Mouse (Mus musculus): ENCODE measurements around the gene Gclc. TPM values are rescaled to one million over a fixed set of nuclear protein-coding genes. Genes with fewer than 3 reads are reported as not detected.
A peak's percentile ranks its signal among the peaks of the same experiment; 100 is the strongest.

Gclc gene
- polyA plus RNA-seq, 1 experiment from 2014 or later = 22.3 TPM

DNA sequence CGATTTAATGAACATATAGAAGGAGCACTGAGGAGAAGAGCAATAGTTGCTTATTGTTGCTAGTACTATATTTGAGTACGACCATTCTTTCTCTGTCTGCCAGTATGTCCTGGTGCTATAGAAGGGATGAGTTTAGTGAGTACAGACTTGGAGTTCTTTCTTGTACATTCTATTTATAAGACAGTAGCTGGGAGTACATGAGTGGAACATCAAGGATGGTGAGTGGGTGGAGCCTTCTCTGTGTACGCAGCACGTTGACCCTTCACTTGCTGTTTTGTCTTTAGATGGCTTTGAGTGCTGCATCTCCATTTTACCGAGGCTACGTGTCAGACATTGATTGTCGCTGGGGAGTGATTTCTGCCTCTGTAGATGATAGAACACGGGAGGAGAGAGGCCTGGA lies 31.1 kb downstream of the Gclc start:
- no peaks in the 10 kb centered on the region for H3K4me1 ChIP-seq (ENCODE audit: control insufficient read depth, insufficient read depth, low read length)
- no peak overlapping the region for H3K9ac ChIP-seq (replicated peaks; ENCODE audit: low read depth, low read length)
- no peak overlapping the region for H3K4me3 ChIP-seq (ENCODE audit: low read depth, low read length)
- 91% methylated on average over 8 of the region's 8 CpGs for WGBS
- H3K9me3 ChIP-seq (ENCODE audit: control insufficient read depth, low read length) = no peaks in the 10 kb centered on the region
- ATAC-seq (ENCODE audit: low read depth) = no peak
- no peak overlapping the region for H3K27ac ChIP-seq (ENCODE audit: low read depth, low read length)
- H3K27me3 ChIP-seq (ENCODE audit: control insufficient read depth, insufficient read depth, low read length) = no peaks in the 10 kb centered on the region
- no peak overlapping the region for H3K4me2 ChIP-seq (ENCODE audit: low read depth, low read length)
- H3K36me3 ChIP-seq (ENCODE audit: control insufficient read depth, insufficient read depth, low read length) = peaks cover 41% of the 10 kb centered on the region

DNA sequence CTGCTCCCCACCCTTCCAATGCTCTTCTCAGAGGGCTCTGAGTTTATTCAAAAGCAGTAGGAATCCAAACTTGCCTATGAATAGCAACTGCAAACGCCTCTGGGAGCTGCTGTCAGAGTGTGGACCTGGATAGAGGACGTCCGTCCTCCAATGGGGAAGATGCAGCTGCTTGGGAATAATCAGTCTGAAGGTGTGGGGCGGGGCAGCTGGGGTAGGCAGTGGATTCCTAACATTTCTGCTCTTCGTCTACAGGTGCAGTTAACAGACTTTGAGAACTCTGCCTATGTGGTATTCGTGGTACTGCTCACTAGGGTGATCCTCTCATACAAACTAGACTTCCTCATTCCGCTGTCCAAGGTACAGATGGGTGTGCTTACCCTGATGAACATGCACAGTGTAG lies 33.6 kb downstream of the Gclc start:
- Histone ChIP-seq H3K9me3 (ENCODE audit: control insufficient read depth, low read length) (no peaks in the 10 kb centered on the region), H3K36me3 (ENCODE audit: control insufficient read depth, insufficient read depth, low read length) (peaks cover 41% of the 10 kb centered on the region), H3K27me3 (ENCODE audit: control insufficient read depth, insufficient read depth, low read length) (no peaks in the 10 kb centered on the region), H3K27ac (ENCODE audit: low read depth, low read length) (no peak overlapping the region), H3K4me1 (ENCODE audit: control insufficient read depth, insufficient read depth, low read length) (no peaks in the 10 kb centered on the region), H3K9ac (replicated peaks; ENCODE audit: low read depth, low read length) (no peak overlapping the region), H3K4me2 (ENCODE audit: low read depth, low read length) (no peak overlapping the region), H3K4me3 (ENCODE audit: low read depth, low read length) (no peak overlapping the region)
- no peak for ATAC-seq (ENCODE audit: low read depth)
- WGBS = 93% methylated on average over 7 of the region's 7 CpGs

DNA sequence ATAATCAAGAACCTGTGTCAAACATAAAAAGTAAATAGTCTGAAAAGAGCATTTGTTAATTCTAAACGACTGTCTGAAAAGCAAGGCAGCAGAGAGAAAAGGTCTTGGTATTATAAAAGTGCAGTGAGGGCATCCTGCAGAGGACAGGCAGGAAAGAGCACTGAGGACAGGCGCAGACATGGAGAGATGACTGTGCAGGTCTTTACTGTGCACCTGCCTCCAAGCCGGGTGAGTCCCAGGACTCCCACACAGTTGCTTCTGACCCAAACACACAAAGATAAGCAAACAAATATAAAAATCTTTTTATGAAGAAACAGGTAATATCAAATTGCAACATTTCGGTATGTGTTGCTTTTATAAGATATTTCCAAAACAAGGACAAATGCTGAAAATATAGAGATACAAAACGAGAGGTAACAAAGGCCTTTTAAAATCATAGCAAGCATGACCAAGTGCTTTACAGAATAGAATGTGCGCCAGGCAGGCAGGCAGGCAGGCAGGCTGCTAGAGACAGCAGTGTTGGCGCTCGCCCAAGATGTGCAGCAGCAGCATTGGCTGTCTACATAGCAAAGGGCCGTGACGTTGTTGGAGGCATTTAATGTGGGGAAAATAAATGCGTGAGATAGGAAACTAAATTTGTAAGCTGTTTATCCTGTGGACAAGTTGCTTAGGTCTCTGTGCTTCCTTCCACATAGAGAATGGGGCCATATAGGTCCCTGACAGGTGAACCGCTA lies 35.4 kb downstream of the Gclc start:
- Histone ChIP-seq H3K4me1 (ENCODE audit: control insufficient read depth, insufficient read depth, low read length) (no peaks in the 10 kb centered on the region), H3K4me3 (ENCODE audit: low read depth, low read length) (no peak overlapping the region), H3K36me3 (ENCODE audit: control insufficient read depth, insufficient read depth, low read length) (peaks cover 39% of the 10 kb centered on the region), H3K27ac (ENCODE audit: low read depth, low read length) (peak overlapping the region; percentile 53; the same call in 1 of the 2 replicates), H3K27me3 (ENCODE audit: control insufficient read depth, insufficient read depth, low read length) (no peaks in the 10 kb centered on the region), H3K9me3 (ENCODE audit: control insufficient read depth, low read length) (no peaks in the 10 kb centered on the region), H3K9ac (replicated peaks; ENCODE audit: low read depth, low read length) (no peak overlapping the region), H3K4me2 (ENCODE audit: low read depth, low read length) (no peak overlapping the region)
- 51% methylated on average over 12 of the region's 12 CpGs for WGBS
- peak; percentile 95 for ATAC-seq (ENCODE audit: low read depth)

DNA sequence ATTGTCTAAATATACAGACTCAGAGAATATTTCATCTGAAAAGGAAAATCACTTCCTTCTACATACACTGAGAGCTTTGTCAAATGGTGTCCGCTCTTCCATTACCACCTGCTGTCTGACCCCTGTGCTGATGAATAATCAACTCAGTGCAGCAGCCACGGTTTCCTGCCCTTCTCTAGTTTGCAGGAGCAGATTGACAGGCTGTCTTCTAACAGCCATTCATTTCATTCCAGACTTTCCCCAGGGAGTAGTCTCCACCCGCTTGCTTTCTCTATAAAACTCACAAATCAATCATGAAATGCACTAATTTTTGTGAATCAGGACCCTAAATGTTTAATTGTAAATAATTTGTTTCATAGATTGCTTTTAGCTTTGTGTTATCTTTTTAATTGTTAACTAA lies 39.5 kb downstream of the Gclc start:
- no peaks in the 10 kb centered on the region for H3K9me3 ChIP-seq (ENCODE audit: control insufficient read depth, low read length)
- no peaks in the 10 kb centered on the region for H3K4me1 ChIP-seq (ENCODE audit: control insufficient read depth, insufficient read depth, low read length)
- H3K27me3 ChIP-seq (ENCODE audit: control insufficient read depth, insufficient read depth, low read length) = no peaks in the 10 kb centered on the region
- H3K9ac ChIP-seq (replicated peaks; ENCODE audit: low read depth, low read length) = no peak overlapping the region
- H3K4me2 ChIP-seq (ENCODE audit: low read depth, low read length) = no peak overlapping the region
- peaks cover 4% of the 10 kb centered on the region for H3K36me3 ChIP-seq (ENCODE audit: control insufficient read depth, insufficient read depth, low read length)
- no peak overlapping the region for H3K27ac ChIP-seq (ENCODE audit: low read depth, low read length)
- no peak for ATAC-seq (ENCODE audit: low read depth)
- WGBS = 21% methylated on average over 3 of the region's 3 CpGs
- no peak overlapping the region for H3K4me3 ChIP-seq (ENCODE audit: low read depth, low read length)

DNA sequence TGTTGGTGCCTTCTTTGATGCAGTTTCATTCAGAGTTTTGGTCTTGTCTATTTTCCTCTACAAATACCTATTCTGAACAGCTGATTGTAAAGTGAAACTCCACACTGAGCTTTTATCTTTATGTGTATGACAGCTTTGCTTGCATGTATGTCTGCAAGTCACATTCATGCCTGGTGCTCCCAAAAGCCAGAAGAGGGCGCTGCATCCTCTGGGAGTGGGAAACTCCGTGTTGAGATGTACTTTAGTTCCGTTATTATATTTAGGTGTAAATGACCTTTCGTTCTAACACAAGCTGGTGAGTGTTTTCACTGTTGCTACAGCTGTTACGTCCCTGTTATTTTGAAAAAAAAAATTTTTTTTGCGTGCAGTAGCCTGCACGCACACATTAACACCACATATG lies 48.1 kb downstream of the Gclc start:
- no peaks in the 10 kb centered on the region; the same call in 1 of the 2 replicates for H3K4me1 ChIP-seq (ENCODE audit: control insufficient read depth, insufficient read depth, low read length)
- no peaks in the 10 kb centered on the region for H3K27me3 ChIP-seq (ENCODE audit: control insufficient read depth, insufficient read depth, low read length)
- no peaks in the 10 kb centered on the region for H3K9me3 ChIP-seq (ENCODE audit: control insufficient read depth, low read length)
- H3K36me3 ChIP-seq (ENCODE audit: control insufficient read depth, insufficient read depth, low read length) = no peaks in the 10 kb centered on the region
- WGBS = 63% methylated on average over 7 of the region's 7 CpGs
- H3K4me2 ChIP-seq (ENCODE audit: low read depth, low read length) = no peak overlapping the region
- no peak overlapping the region for H3K4me3 ChIP-seq (ENCODE audit: low read depth, low read length)
- H3K27ac ChIP-seq (ENCODE audit: low read depth, low read length) = no peak overlapping the region
- no peak for ATAC-seq (ENCODE audit: low read depth)
- no peak overlapping the region for H3K9ac ChIP-seq (replicated peaks; ENCODE audit: low read depth, low read length)

DNA sequence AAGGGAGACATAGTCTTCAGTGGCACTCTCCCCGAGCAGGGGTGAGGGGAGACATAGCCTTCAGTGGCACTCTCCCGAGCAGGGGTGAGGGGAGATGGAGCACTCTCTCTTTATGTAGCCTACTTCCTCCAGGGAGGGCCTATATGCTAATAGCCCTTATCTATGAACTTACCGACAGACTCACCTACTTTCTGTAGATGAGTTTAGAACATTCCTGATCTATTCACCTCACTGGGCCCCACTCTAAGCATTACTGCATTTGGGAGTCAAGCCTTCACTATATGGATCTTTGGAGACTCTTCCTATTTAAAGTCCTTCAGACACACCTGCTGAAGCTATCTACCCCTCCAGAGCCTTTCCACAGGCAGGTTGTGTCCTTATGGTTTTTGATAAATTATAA lies 52.1 kb downstream of the Gclc start:
- Histone ChIP-seq H3K4me2 (ENCODE audit: low read depth, low read length) (peak overlapping the region; percentile 40), H3K27me3 (ENCODE audit: control insufficient read depth, insufficient read depth, low read length) (no peaks in the 10 kb centered on the region), H3K36me3 (ENCODE audit: control insufficient read depth, insufficient read depth, low read length) (no peaks in the 10 kb centered on the region), H3K27ac (ENCODE audit: low read depth, low read length) (no peak overlapping the region), H3K9ac (replicated peaks; ENCODE audit: low read depth, low read length) (no peak overlapping the region), H3K4me1 (ENCODE audit: control insufficient read depth, insufficient read depth, low read length) (no peaks in the 10 kb centered on the region; the same call in 1 of the 2 replicates), H3K9me3 (ENCODE audit: control insufficient read depth, low read length) (no peaks in the 10 kb centered on the region), H3K4me3 (ENCODE audit: low read depth, low read length) (no peak overlapping the region)
- 36% methylated on average over 3 of the region's 3 CpGs for WGBS
- ATAC-seq (ENCODE audit: low read depth) = peak; percentile 67

DNA sequence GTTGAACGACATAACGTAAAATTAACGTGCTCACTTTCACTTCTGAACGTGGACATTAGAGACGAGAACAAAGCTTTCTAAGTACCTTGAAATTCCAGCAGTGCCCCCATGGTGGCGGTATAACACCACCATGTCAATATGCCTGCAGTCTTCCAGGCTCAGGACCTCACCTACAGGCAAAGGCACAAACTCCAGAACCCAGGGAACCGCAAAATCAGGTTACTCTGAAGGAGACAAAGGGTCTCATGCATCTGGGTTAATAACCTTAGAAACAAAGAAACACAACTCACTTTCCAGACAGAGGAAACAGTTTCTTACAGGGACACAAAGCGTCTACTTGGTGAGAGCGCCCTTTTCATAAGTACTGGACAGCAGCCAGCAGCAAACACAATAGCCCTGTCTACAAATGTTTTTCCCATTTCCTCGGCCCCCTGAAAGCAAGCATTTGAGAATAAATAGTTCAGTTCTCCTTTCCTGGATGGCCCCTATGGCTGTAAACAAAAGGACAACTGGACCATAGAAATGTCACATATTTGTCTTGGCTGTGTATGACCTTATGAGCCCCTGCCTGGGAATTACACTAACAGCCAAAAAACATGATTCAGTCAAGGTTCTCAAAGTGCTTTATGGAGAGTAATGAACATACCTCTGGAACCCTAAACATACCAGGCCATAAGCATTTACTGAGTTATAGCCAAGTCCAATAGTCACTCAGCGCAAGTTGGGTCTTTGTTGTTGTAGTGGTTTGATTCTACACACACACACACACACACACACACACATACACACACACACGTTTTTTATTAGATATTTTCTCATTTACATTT lies 52.7 kb downstream of the Gclc start:
- Histone ChIP-seq H3K27me3 (ENCODE audit: control insufficient read depth, insufficient read depth, low read length) (no peaks in the 10 kb centered on the region), H3K27ac (ENCODE audit: low read depth, low read length) (no peak overlapping the region), H3K36me3 (ENCODE audit: control insufficient read depth, insufficient read depth, low read length) (no peaks in the 10 kb centered on the region), H3K4me2 (ENCODE audit: low read depth, low read length) (peak overlapping the region; percentile 40), H3K4me1 (ENCODE audit: control insufficient read depth, insufficient read depth, low read length) (no peaks in the 10 kb centered on the region; the same call in 1 of the 2 replicates), H3K9me3 (ENCODE audit: control insufficient read depth, low read length) (no peaks in the 10 kb centered on the region), H3K9ac (replicated peaks; ENCODE audit: low read depth, low read length) (no peak overlapping the region), H3K4me3 (ENCODE audit: low read depth, low read length) (no peak overlapping the region)
- 16% methylated on average over 12 of the region's 12 CpGs for WGBS
- ATAC-seq (ENCODE audit: low read depth) = peak; percentile 93

DNA sequence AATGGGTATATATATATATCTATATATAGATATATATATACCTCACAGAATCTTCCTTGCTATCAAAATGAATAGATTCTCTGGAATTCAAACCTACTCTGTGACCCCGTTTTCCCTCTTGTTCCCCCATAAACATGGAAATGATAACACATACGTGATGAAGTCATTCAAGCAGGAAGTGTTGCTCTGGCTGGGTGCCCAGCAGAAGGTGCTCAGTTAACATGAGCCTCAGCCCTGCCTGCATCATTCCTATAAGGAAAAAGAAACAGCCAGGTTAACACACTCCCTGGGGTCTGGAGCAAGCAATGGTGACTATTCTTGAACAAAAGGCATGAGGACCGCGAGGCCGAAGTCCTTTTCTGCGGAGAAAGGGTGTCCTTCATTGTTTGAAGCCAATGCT lies 54.1 kb downstream of the Gclc start:
- 89% methylated on average over 6 of the region's 6 CpGs for WGBS
- Histone ChIP-seq H3K4me2 (ENCODE audit: low read depth, low read length) (no peak overlapping the region), H3K9ac (replicated peaks; ENCODE audit: low read depth, low read length) (no peak overlapping the region), H3K9me3 (ENCODE audit: control insufficient read depth, low read length) (no peaks in the 10 kb centered on the region), H3K4me3 (ENCODE audit: low read depth, low read length) (no peak overlapping the region), H3K36me3 (ENCODE audit: control insufficient read depth, insufficient read depth, low read length) (no peaks in the 10 kb centered on the region), H3K27ac (ENCODE audit: low read depth, low read length) (no peak overlapping the region), H3K4me1 (ENCODE audit: control insufficient read depth, insufficient read depth, low read length) (no peaks in the 10 kb centered on the region; the same call in 1 of the 2 replicates), H3K27me3 (ENCODE audit: control insufficient read depth, insufficient read depth, low read length) (no peaks in the 10 kb centered on the region)
- ATAC-seq (ENCODE audit: low read depth) = no peak

DNA sequence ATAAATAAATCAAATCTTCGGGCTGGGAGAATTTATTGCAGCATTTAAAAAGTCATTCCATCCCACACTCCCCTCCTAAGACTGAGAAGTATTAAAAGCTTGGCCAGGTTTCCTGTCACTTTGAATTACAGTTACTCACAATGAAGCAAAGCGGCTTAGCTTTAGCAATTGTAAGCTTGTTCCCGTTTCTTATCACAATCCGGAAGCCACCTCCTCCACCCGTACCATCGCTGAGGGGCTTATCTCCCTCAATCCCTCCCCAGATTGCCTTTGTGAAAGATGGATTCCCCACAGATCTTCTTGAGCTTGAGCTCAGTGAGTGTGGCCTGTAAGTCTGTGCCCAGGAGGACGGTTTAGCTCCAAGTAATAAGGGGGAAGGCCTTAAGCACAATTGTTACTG lies 64.5 kb downstream of the Gclc start:
- Histone ChIP-seq H3K9me3 (ENCODE audit: control insufficient read depth, low read length) (no peaks in the 10 kb centered on the region), H3K4me1 (ENCODE audit: control insufficient read depth, insufficient read depth, low read length) (no peaks in the 10 kb centered on the region), H3K9ac (replicated peaks; ENCODE audit: low read depth, low read length) (no peak overlapping the region), H3K4me3 (ENCODE audit: low read depth, low read length) (no peak overlapping the region), H3K27ac (ENCODE audit: low read depth, low read length) (no peak overlapping the region), H3K27me3 (ENCODE audit: control insufficient read depth, insufficient read depth, low read length) (no peaks in the 10 kb centered on the region), H3K36me3 (ENCODE audit: control insufficient read depth, insufficient read depth, low read length) (no peaks in the 10 kb centered on the region), H3K4me2 (ENCODE audit: low read depth, low read length) (no peak overlapping the region)
- no peak for ATAC-seq (ENCODE audit: low read depth)
- WGBS = 78% methylated on average over 7 of the region's 7 CpGs
